Mouse (Mus musculus) ovary, adult 18-20 months (tissue): ENCODE data around the gene H2afy.

Source experiments
- DNase-seq: peaks from one replicate; pipeline ENCODE4 v3.0.0; 2022; ENCODE audit warnings: low spot score, mixed read lengths

H2afy gene

DNA sequence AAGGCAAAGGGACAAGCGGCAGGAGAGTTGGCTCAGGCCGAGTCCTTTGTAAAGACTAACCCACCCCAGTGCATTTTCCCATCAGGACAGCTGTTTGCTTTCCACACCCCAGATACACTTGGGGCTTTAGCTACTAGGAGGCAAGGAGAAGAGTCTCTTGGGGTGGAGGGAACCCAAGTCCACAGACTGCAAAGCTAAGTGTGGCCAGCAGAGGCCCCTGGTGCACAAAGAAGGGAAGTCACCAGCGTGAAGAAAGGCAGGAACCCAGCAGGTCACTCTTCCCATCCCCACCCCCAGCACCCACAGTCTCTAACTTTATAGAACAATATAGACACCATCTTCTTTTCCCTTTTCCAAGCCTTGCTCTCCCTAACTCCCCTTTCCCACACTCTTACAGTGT, 9.4 kb upstream of the H2afy start:
- no peak for DNase-seq

DNA sequence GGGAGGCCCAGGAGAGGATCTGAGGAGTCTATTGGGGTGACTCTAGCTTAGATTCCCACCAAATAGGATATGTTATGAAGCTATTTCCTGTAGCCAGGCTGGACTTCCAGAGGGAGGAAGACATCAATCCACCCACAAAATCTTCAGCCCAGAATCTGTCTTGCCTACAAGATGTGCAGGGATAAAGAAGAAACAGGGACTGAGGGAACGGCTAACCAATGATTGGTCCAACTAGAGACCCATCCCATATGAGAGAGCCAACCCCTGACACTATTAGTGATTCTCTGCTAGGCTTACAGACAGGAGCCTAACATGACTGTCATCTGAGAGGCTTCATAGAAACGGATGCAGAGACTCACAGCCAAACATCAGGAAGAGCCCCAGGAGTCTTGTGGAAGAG, 7.9 kb upstream of the H2afy start:
- no peak for DNase-seq

DNA sequence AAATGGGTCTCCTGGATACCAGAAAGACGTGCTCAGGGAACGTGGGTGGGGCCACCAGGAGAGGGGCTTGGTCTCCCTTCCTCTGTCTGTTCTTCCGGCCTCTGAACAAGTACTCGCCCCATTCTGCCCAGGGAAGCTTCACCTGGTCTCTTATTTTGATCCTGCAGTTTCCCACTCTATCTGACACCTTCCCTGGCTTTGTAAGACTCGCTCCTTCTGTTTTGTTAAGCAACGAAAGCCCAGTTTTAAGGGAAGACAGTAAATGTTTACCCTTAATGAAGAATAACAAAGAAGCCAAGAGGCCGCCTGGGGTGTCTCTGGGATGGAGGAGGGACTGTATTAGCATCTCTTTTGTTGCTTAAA, 7.0 kb upstream of the H2afy start:
- DNase-seq, result no peak

DNA sequence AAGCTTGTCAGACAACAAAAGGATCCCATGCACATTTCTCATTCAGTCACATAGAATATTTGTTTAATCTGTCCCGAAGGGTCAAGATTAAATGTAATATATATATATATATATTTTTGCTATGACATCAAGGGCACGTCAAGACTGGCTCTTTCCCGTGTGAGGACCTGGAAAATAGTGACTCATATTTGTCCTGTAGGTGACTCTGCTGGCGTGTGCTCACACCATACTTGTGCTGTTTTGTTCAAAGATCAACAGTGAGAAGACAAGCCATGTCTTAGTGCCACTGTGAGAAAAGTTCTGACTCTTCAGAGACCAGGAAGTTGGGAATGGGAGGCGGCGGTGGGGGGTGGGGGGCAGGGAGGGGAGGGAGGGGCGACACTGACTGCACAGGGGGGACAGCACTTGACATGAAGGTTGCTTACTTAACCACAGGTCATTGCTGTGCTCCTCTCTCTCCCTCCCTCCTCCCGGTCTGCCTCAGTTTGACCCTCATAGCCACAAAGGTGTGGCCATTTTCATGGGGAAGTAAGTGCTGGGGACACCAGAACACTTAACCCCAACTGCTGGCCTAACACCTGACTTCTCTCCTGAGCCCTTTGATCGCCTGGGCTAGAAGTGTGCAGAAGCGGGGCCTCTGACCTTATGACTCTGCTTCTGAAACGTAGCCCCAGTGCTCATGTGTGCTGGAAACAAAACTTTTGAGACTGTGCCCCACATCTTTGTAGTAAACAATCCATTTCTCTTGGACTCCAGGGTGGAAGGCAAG, 6.4 kb upstream of the H2afy start:
- no peak for DNase-seq

DNA sequence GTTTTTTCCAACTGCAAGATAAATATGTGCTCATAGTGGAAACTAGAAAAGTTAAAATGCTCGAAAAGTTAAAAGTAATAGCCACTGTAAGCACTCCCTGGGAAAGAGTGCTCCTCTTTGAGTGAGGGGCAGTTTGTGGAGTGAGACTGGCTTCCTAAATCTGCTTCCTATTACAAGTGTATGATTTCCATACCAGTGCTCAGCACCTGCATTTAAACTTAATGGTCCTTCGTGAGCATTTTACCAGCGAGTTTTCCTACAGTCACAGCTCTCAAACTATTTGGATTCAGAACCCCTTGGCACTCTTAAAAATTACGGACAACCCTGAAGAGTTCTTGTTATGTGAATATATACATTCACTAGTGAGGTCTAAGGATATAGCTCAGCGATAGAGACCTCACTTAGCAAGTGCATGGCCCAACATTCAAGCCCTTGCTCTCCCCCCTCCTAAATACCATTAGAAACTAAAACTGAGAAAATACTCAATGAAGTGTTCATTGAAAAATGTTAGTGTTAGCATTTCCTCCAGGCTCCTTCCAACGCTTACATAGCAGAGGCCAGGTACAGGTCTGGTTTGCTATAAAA, 3.1 kb upstream of the H2afy start:
- no peak for DNase-seq

DNA sequence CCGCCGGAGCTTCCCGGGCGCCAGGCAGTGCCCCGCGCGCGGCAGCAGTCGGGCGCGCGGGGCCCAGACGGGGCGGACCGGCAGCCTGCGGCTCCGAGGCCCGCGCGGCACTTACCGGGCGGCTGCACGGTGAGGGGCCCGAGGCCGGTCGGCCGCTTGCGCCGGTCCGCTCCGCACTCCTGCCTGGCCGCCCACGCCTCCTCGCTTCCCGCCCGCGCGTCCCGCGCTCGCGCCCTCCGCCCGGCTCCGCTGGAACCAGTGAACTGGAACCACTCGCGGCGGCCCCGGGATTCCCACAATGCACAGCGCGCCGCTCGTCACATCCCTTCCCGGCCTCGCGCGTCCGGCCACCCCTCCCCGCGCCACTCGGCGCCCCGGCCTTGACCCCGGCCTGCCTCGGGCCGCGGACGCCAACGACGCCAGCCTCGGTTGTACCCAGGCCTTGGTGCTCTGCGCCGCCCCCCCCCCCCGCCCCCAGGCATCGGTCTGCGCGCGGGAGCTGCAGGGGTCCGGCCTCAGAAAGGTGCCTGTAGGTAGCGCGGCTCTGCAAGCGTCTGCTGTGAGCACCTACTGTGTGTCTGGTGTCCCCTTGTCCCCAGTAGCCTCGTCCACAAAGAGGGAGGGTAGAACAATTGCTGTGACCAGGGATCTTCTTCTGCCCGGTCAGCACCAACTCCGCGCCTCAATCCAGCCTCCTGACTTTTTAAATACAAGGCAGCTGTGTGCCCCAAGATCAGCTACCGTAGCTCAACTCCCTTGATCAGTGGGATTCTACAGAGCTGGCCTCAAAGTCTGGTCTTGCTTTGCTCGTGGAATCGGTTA, 719 bp downstream of the H2afy start:
- DNase-seq, result peak; percentile 80

DNA sequence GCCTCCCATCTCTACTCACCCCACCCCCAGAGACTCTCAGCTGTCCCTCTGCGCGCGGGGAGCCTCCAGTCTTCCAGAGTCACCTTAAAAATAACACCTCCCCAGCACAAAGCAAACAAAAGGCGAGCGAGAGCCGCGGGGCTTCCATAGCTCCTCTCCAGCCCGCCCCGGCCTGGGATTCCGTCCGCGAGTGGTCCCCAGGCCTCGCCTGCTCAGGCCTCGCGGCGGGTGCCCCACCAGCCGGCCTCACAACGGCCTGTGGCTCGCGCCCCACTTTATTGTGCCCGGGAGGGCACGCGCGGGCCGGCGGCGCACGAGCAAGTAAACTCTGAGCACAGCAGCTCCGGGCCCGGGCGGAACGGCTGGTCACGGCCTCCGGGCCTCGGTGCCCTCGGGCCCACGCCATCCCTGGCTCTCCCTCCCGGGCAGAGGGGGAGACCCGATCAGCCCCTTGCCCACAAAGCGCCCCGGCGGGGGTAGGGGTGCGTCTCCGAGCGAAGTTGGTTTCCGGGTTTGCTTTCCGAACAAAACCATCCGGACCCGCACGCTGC, 1.5 kb downstream of the H2afy start:
- DNase-seq, result no peak

DNA sequence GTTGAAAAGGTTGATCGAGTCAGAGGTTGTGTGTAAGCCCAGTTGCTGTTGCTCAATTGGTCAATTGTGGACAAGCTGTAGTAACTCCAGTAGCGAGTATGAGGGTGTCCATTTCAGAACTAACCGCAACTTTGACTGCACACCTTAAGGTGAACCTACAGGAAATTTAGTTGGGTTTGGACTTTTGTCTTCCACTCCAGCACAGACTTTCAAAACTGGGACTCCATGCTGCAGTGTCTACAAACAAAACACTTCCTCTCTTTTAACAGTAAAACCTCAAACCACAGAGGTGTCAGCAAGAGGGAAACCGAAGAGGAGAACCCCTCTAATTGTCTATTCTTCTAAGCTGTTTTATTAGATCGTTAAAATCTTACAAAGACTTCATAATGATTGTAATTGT, 2.1 kb downstream of the H2afy start:
- DNase-seq, result no peak

DNA sequence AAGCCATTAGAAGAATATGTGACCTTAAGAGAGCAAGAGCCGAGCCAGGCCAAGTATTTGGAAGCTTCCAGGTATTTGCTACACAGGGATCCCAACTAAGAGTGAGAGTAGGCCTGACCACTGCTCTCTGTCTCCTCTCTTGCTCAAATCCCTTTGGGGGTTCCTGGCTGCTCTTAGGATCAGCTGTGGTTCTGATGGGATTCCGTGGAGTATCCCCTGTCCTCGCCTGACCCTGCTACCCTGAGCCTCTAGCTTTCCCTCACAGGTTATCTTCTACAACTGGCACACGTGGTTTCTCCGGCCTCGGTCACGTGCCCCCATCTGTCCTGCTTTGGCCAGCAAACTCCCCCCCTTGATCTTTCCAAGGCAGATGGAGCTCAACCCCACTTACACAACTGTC, 3.2 kb downstream of the H2afy start:
- DNase-seq, result no peak

DNA sequence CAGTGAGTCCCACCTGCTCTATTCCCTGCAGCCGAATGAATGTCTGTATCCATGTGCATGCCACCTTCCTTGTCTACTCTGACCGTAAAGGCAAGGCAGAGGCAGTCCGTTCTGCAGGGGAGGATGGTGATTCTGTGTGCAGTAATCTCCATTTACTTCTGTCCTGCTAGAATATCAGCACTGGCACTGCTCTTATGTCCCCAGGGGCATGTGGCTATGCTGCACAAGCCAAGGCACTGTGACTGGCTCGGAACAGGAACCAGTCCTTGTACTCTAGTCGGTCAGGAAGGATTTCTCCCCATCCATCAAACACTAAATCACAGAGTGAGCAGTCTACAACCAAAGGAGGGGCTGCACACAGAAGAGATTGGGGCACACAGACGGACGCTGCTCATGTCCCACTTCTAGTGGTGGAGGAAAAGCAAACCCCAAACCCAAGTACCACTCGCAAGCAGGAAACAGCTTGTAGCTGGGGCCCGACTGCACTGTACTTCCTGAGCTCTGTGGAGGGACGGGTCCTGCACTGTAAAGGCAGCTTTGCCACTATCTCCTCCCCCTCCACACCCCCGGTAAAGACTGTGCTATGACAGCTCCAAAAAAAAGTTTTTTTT, 3.7 kb downstream of the H2afy start:
- no peak for DNase-seq

DNA sequence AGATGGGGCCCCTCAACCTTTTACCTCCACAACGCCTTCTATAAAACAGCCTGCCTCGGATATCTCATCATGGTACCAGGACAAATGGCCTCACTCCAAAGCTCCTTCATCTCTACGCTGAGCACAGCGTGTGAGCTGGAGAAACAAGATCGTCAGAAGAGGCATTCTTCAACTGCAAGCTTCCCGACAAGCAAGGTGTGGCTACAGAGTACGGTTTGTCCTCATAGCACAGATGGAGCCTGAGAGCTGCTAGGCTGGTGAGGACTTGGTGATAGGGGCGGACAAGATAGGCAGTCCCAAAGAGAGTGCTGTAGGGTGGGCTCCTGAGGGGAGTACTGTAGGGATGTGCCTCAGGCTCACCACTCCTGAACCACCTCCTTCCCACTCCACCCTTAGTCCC, 5.6 kb downstream of the H2afy start:
- no peak for DNase-seq

DNA sequence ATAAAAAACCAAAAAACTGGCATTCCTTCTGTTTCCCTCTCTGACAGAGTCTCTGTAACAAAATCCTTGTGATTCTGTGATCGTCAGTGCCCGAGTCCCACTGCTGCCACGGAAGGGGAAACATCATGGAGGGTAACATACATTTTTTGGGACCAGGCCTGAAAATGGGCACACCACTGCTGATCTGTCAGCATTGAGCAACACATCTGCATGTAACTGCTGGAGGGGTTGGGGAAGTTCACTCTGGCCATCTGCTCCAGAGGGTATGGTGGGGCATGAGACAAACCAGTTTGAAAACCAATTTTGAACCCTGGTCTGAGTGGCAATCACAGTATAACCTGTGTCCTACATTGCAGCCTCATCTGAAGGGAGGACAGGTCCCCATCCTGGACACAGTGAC, 6.6 kb downstream of the H2afy start:
- DNase-seq, result no peak

DNA sequence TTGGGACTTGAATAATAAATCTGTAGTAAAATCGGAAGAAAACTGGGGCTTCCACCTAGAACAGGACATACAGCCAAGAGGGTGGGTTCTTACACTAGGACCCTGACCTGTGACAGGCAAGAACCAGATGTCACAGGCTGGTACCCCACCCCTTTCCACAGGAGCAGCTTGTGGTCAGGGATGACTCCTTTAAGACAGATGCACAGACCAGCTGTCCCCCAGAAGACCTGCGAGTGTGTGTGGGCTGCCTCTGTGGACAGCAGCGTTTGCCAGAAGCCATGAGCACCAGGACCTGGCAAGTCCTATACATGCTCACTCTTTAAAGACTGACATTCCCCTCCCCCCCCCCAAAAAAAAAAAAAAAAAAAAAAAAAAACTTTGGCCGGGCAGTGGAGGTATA, 7.1 kb downstream of the H2afy start:
- no peak for DNase-seq

DNA sequence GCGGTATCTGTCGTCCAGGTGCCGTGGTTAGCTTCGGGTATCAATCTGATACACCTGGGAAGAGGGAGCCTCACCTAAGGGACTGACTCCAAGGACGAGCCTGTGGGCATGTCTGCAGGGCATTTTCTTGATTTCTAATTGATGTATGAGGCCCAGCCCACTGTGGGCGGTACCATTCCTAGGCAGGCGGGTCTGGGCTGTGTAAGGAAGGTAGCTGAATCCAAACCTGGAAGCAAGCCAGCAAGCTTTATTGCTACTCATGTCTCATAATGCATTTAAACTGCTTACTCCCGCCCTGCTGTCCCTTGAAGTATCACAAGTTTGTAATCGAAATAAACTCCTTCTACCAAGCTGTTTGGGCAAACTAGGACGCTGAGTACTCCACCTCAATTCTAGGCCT, 10.5 kb downstream of the H2afy start:
- no peak for DNase-seq

DNA sequence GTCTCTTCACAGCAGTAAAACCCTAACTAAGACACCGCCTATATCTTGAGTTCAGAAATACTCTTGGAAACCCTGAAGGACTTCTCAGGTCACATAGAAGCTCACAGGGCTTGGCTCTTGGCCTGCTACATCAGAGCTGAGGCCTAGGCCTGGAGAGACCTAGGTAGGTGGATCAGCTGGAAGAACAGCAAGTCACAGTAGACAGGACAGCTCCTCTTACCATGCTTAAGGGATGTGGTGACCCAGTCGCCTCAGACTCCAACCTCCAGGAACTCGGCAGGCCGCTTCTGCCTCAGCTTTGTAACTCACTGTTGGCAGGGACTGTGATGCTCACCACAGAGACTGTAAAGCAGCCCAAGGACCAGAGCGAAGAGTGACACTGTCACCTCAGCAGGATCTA, 13.1 kb downstream of the H2afy start:
- no peak for DNase-seq

DNA sequence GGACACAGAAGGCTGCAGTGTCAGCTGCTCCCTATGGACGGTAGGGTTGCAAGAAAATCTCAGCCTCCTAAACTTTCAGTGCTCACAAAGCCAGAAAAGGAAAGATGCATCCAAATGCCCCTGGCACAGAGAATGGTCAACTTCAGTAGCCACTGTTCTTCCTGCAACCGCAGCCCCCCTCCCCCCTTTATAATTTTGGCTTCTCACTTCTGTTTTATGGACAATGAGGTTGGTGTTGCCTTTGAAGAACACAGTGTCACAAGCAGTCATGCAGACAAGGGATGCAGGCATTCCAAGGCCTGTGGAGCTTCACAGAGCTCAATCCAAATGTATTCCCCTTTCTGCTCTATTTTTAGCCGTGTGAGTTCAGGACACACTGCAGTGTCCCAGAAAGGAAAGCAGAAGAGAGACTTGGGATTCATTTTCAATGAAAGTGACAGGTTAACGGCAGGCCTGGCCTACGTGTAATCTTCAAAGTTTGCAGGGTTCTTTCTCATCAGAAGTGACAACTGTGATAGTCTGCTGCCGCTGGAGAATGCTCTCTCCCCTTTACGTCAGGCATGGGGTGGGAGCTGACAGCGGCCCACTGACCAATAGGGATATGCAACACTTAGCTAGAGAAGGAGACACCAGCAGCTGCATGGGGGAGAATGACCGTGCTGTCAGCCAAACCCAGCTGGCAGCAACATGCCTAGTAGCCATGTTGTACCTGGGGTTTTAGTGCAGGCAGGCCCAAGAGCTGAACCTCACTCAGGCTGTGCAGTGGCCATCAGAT, 18.0 kb downstream of the H2afy start:
- no peak for DNase-seq

DNA sequence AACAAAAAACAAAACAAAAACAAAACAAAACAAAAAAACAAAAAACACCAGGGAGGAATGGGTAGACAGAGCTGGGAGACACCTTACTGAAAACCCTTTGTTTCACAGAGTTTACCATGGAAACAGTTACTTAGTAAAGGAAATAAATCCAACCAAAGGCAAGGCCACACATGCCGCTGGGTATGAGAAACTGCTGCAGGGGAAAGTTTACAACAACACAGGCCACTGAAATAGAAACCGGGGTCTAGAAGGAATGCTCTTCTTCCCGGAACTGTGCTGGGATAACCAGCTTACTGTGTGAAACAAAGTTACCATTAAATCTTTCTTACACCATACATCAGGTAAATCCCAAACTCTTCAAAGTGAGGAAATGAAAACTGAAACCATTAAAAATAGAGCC, 20.3 kb downstream of the H2afy start:
- no peak for DNase-seq

DNA sequence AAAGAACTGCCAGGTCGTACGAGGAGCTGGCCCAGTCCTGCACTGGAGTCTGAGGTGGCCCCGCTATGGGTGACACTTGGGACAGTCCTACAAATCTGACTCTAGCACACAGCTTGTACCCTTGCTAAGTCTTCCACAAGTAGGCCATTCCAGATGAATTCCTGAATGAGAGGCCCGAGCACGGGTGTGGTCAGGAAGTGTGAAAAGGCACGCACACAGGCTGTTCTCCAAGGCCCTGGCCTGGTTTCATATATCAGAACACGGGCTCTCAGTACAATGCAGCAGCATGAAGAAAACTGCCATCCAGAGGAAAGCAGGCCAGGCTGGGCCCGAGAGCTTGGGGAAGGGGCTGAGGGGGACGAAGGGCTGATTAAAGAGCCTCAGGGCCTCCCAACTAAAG, 20.8 kb downstream of the H2afy start:
- DNase-seq, result no peak

DNA sequence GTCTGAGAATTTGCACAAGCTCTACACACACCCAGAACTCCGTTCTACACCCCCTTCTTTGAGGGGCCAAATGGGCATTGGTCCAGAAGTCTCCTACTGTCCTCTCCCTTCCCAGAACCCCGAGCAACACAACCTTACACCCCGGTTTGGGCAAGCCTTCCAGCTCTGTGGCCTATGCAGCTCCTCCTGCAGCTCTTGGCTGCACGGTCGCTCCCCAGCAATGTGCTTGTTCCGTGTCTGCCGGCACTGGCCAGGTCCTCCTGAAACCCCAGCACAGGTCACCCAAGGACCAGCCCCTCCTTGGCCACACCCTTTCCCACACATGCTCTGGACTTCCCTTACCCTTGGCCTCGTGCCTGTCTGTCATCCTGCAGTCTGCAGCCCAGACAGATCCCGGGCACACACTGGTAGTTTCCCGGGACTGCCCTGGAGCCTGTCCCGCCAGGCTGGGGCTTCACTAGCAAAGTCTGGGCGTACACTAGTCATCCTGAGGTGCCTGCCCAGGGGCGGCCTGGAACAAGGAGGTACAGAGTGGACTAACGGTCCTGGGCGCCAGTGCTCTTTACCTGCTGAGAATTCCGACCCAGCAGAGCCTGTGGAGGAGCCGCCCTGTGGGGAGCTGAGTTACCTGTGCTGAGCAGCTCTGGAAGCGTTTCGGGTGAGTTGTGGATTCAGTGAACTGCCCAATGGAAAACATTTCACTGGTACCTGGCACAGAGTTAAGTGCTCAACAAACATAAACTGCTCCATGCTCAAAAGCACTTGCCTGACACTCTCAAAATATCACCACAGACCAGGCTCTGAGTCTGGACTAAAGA, 22.5 kb downstream of the H2afy start:
- DNase-seq, result no peak

DNA sequence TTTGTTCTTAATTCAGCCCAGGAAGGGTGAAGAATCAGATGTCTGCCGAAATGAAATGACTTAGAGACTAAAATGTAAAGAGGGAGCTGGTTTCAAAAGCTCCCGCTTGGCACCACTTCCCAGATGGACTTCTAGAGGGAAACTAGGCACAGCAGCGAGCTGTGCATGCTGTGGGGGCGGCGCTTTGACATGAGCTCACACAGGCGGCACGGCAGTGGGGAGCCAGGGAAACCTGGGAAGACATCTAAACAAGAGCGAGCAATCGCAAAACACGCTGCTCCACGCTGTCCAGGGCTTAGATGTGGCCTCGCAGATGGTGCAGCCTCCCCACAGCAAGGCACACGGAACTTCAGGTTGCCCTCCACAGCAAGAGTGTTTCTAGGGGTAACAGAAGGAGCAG, 23.2 kb downstream of the H2afy start:
- no peak for DNase-seq

DNA sequence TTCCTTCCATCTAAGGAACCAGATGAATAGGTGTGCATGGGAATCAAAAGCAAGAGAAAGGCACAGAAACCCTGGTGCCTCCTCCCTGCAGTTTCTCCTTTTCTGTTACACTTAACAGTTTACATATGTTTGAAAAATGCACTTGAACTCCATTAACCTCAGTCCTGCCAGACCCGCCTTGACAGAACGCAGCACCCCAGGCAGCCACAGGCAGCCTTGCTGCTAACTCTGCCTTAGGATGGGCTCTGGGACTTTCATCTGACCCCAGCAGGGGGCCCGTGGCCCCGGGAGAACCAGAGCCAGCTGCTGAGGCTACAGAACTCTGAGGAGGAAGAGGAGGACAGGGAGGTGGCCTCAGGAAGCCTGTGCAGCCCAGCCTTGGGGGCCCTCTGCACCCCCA, 23.7 kb downstream of the H2afy start:
- no peak for DNase-seq
